Mouse (Mus musculus): Measurements from ENCODE around the gene Lefty1.
"Not testable (repeated sequence)": the region's sequence is repeated elsewhere in the genome, so short reads cannot be mapped to it uniquely, and the experiment has no call there.

Lefty1 gene

DNA sequence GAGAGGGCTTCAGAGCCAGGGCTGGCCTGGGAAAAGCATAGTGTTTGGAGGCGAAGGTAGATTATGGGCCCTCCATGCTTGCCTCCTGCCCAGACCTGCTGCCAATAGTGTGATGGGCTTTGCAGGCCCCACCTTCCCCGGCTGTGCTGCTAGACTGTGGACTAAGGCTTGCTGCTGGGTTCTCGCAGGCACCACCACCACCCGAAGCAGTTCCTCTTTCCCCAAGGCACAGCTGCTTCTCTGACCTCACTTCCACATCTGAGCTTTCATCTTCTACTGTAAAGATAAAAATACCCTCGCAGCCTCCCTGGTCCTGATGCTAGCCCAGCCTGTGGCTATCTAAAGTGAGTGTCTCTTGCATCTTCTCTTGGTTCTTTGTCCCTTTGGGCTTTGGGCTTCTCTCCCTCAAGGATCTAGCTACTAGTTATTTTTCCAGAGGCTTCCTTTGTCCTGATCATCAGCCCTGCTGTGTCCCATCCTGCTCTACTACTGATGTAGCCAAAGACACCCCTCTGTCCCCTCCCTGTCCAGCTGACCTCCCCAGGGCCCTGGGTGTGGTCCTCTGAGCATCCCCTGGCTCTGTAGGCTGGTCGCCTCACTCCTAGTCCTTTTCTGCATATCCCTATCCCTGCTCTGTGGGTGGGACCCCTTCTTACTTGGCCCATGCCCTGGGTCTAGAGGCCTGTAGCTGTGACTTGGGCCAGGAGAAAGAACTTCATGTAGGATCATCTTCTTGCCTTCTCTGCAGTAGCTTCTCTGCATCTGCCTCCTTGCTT lies 12.4 kb upstream of the Lefty1 start:
- no peak for DNase-seq (ENCODE audit: low read depth, low spot score)

DNA sequence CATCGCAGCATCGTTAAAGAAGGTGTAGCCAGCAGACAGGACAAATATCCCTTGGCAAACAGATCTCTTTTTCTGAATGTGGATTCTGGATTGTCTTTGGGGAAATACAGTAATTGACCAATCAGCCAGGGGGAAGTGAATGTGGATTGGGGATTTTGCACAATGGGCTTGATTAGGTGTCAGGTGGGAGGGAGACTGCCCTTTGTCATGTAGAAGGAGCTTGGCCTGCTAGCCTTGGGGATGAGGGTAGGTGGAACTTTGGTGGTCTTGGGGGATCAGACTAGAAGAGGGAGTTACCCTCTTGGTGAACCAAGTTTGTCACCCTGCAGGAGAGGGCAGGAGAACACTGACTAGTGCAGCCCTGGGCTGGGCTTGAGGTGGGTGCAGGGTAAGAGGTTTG lies 10.1 kb upstream of the Lefty1 start:
- DNase-seq (ENCODE audit: low read depth, low spot score) = no peak

DNA sequence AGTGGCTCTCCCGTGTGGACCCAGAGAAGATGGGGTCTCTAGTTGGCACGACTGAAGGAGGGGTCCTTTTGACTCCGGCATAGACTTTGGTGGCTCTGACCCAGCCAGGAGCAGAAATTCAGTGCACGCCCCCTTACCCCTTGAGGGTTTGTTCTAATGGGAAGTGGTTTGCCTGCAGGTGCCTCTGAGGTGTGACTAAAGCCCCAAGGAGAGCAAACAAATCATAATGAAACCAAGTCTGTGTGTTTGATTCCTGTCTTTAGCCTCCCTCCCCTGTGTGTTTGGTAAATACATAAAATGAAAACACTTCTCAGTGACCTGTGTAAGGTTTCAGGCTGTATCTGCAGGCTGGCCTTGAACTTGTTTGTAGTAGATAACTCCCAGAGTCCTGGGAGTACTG lies 8.5 kb upstream of the Lefty1 start:
- DNase-seq (ENCODE audit: low read depth, low spot score) = no peak

DNA sequence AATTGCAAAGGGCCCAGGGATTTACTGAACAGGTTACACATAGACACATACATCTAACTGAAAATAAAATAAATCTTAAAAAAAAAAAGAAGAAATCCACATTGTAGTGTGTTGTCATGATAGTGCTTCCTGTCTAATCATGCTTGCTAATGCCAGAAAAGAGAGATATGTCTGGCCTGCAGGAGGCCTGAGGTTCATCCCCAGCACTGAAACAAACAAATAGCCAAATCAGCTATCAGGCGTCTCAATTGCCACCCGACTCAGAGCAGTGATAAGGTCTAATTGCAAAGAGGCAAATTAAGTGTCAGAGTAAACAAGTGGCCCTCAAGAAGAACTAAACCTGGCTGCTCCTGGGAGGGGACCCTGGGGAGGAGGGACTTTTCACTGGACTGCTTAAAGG lies 5.2 kb upstream of the Lefty1 start:
- no peak for DNase-seq (ENCODE audit: low read depth, low spot score)

DNA sequence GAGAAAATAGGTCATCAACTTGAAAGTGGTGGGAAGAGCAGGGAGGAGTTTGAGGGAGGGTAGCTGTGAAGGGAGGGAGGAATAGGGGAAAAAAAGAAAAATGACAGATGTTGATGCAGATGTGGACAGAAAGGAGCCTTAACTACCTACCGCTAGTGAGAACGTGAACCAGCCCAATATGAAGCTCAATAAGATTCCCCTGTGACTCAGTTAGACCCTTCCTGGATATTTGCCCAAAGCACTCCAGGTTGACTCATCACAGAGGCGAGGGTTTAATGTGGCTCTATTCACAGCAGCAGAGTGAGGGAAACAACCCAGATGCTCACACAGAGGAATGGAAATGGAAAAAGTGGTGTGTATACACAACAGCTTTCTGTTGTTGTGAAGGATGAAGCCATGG lies 3.7 kb upstream of the Lefty1 start:
- peak; percentile 82 for DNase-seq (ENCODE audit: low read depth, low spot score)

DNA sequence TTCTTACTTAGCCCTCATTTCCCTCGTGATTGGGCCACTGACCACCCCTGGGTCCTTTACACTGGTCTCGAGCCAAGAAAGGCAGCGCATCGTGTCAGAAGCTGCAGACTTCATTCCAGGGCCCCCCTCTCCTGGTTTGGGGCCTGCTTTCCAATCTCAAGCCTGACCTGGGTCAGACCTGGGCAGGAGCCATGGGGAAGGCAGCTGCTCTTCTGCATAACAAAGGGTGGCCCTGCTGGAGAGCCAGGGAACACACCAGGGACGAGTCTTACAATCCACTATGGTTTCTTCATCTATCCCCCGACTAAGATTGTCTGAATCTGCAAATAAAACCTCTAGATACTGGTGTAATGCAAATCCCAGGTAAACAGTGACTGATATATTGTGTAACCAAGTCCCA lies 1.2 kb upstream of the Lefty1 start:
- DNase-seq (ENCODE audit: low read depth, low spot score) = no peak

DNA sequence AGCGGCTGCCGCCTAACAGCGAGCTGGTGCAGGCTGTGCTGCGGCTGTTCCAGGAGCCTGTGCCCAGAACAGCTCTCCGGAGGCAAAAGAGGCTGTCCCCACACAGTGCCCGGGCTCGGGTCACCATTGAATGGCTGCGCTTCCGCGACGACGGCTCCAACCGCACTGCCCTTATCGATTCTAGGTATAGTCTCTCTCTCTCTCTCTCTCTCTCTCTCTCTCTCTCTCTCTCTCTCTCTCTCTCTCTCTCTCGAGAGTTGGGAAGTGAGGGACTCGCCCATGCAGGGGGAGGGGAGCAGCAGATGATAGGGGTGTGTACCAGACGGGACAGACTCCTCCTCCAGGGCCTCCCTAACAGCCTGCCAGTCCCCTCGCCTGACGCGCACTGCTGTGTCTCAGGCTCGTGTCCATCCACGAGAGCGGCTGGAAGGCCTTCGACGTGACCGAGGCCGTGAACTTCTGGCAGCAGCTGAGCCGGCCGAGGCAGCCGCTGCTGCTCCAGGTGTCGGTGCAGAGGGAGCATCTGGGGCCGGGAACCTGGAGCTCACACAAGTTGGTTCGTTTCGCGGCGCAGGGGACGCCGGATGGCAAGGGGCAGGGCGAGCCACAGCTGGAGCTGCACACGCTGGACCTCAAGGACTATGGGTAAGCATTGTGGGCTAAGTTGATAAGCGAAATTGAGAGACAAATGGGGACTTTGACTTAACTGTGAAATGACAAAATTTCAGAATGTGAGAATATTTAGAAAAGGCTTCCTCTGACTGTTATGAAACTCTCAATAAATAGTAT lies 2.0 kb downstream of the Lefty1 start:
- DNase-seq (ENCODE audit: low read depth, low spot score) = not testable (repeated sequence)

DNA sequence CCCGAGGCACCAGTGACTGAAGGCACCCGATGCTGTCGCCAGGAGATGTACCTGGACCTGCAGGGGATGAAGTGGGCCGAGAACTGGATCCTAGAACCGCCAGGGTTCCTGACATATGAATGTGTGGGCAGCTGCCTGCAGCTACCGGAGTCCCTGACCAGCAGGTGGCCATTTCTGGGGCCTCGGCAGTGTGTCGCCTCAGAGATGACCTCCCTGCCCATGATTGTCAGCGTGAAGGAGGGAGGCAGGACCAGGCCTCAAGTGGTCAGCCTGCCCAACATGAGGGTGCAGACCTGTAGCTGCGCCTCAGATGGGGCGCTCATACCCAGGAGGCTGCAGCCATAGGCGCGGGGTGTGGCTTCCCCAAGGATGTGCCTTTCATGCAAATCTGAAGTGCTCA lies 2.8 kb downstream of the Lefty1 start:
- not testable (repeated sequence) for DNase-seq (ENCODE audit: low read depth, low spot score)

DNA sequence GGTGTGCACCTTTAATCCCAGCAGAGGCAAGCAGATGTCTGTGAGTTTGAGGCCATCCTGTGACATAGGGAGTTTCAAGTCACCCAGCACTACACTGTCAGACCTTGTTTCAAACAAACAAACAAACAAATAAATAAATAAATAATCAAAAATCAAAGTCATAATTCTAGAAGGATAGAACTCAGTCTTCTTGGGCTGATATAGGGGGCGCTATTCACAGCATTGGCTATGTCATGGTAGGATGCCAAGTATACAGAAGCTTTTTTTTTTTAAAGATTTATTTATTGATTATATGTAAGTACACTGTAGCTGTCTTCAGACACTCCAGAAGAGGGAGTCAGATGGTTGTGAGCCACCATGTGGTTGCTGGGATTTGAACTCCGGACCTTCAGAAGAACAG lies 4.0 kb downstream of the Lefty1 start:
- not testable (repeated sequence) for DNase-seq (ENCODE audit: low read depth, low spot score)

DNA sequence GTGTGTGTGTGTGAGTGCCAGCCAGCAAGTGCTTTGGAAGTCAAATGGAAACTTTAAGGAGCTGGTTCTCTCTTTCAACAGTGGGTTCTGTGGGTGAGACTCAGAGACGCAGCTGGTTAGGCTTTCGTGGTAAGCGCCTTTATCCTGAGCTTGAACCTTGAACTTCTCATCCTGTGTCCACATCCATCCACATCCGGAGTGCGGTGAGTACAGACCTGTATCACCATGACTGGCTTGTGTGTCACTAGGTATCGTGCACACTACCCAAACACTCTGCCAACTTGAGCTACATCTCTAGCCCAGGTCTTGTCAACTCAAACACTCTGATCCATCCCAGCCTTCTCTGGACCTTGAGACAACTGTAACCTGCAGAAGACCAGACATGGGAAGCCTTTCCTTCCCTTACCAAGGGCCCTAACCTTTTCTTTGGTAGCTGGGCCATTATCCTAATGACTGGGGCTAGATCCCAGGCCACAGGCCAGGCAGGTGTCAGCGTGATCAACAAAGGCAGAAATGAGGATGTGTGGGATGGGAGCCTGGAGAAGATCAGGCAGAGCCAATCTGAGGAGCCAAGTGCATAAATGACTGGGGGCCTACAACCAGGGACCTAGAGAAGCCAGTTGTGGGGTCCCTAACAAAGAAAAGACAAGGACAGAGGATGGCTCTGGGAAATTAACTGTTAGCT lies 6.1 kb downstream of the Lefty1 start:
- no peak for DNase-seq (ENCODE audit: low read depth, low spot score)

DNA sequence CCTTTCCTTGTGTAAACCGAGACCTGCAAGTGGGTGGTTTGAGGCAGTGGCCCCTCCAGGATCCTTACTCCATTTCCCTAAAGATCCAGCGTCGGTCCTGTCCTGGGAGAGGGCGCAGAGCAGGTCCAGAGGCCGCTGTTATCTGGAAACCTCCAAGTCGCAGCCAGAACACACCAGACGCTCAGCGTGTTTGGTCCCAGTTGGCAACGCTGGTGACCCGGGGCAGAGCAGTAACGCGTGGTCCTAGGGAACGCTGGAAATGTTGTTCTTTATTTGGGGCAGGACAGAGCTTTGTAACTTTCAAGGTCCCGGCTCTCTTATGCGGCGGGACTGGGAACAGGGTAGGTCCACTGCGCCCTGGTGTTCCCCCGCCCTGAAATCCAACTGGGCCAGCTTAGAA lies 6.9 kb downstream of the Lefty1 start:
- DNase-seq (ENCODE audit: low read depth, low spot score) = no peak

DNA sequence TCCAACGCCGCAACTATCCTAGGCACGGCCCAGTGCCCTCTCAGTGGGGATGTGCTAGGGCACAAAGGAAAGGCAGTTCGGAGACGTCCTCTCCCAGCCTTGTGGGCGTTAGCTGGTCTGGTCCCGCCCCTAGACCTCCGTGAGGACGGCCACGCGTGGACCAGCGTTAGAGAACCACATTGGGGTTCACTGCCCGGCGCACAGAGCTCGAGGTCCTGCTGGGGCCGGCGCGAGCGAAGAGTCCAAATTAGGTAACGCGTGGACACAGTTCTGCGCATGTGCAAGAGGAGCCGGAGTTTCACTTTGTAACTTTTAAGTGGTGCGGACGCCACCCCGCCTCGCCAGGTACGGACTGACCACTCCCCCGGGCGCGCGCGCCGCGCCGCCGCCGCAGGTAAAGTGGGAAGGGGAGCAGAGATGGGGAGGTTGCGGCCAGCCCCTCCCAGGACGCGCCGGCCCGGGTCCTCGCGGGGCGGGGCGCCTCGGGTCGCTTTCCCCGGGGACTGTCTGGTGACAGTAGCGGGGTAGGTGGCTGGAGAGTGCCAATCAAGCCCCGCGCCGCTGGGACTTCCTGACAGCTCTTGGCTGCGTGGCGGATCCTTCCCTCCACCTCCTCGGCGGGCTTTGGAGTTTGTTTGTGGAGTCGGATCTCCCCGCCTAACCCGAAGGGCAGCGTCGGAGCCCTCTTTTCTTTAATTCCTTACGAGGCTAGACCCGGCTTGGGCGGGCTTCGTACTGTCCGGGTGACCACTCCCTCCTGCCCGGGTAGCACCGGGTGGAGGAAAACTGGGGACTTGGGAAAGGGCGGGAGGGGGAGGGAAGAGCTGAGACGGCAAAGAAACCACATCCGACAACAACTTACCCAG lies 7.6 kb downstream of the Lefty1 start, which contains the start of gene Tmem63a:
Gene Tmem63a (plus strand): TSS at position 179 of the 866 bp plus-strand sequence.
- peak; percentile 84 for DNase-seq (ENCODE audit: low read depth, low spot score)

DNA sequence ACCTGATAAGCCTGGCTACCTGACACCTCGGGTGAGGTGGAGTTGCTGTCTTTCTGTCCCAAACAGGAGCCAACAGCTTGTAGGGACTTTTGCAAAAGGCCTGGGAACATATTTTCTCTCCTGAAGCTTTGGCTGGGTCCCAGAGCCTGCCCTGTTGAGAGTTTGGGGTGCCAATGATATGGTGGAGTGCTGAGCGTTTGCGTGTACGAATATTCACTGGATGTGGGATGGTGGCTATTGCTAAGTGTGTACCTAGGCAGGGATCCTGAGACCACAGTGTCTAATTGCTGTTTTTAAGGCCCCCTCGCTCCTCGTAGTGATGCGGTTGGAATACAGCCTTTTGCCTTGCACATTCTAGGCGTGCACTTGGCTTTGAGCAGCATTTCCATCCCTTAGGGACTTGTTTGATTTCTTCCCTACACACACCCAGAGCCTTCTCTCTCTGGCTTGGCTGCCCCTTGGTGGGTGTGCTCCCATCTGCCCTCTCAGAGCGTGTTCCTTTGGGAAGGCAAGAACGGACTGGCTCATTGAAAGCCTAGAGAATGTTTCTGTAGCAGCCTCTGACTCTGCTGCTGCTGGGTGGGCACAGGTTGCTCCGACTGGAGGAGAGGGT lies 8.3 kb downstream of the Lefty1 start:
- DNase-seq (ENCODE audit: low read depth, low spot score) = no peak

DNA sequence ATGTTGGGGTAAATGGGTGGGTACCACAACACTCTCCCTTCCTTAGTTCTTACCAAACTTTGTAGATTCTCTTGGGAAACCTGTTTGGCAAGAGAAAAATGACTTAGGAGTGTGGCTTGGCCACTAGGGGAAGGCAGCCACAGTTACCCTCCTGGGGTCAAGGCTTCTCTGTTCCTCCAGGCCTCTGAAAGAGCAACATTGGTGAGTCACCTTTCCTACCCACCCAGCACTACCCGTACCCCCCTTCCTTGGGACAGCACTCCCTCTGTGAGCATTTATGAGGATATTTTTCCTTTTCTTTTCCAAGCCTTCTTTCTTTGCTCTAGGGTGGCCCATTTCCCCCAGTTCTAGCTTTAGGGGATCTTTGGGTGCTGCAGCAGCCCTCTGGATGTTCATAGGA lies 9.1 kb downstream of the Lefty1 start:
- DNase-seq (ENCODE audit: low read depth, low spot score) = peak; percentile 72

DNA sequence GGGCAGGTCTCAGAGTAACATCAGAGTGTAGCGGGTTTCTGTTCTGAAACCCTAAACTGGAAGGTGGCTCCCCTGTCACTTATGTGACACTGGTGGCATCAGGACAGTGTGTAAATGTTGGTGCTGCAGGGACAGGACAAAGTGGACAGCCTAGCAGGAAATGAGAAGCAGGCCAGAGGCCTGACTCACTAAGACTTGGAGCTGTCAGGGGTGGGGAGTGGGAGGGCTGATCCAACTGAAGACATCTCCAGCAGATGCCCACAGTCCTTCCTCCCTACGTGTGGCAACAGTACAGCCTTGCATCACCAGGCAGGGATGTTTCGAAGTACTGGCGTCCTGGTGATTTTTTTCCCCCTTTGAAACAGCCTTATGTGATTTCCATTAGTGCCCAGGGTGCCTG lies 9.7 kb downstream of the Lefty1 start:
- peak; percentile 91 for DNase-seq (ENCODE audit: low read depth, low spot score)

DNA sequence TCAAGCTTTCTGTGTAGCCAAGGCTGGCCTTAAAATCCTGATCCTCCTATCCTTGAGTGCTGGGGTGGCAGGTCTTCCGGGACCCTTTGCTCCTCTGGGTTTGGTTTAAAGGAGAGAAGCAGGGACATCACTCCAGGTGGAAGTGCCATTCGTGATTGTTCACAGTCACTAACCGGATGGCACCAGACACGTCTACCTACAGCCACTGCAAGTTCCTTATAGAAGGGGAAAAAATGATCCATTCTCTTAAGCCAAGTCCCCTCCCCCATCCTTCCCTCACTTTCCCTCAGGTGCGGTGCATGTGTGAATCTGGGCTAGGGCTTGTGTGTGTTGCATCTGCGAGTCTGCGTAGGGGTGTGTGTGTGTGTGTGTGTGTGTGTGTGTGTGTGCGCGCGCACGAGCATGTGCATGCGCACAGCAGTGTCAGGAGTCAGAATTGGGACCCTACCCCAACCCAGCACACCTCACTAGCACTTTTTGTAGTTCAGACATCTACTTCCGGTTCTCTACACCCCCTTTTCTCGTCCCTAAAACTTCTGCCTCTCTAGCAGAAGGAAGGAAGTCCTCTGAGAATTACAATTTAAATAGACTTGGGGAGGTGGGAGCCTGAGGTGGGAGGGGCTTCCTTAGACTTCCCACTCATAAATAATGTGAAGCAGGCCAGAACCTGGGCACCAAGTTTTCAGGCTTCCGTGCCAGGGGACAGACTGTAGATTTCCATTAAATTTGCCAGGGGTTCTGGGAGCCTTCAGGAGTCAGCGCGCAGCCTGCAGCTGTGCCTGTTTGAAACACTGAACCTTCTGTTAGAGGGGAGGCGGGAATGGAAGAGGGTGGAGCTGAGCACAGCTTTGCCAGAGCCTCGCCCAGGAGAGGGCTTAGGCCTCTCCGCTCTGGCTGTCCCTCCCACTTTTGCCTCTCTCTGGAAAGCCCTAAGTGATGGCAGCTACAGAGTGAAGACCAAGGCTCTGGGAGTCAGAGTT lies 10.5 kb downstream of the Lefty1 start:
- DNase-seq (ENCODE audit: low read depth, low spot score) = peak; percentile 93

DNA sequence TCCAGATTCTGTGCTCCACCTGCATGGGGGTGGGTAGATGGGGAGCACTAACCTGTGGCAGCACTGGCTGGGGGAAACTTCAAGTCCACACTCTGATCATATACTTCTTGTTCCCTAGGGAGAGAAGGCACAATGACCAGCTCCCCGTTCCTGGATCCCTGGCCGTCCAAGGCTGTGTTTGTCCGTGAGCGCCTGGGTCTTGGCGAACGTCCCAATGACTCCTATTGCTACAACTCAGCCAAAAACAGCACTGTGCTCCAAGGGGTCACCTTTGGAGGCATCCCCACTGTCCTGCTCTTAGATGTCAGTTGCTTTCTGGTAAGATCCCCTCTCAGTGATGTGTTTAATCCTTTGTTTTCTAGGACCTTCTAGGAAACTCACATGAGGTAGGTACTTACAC lies 11.6 kb downstream of the Lefty1 start:
- DNase-seq (ENCODE audit: low read depth, low spot score) = no peak

DNA sequence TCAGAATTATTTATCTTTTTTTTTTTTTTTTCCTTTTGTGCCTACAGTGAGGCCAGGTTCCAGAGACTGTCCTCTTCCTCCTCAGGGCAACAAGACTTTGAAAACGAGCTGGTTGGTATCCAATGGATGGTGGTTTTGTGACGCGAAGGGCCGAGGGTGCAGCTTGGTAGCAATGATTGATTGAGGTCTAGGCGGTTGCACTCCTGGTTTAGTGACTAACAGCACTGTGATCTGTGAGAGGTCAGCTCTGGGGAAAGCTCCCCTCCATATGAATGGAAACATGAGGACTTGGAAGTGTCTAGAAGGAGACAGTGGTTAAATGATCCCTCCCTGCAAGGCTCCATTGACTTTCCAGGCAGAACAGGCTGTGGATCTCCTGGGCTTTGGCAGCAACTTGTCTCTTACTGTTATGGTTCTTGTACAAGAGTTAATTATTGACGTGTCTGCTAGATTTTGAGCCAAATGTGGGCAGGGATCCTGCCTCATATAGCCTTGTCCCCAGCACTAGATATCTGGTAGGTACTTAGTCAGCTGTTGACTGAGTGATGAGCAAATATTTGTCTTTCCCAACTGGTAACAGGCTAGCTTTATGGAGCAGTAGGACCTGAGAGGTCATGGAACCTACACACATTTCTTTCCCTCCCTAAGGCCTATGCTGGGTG lies 17.4 kb downstream of the Lefty1 start:
- DNase-seq (ENCODE audit: low read depth, low spot score) = no peak

DNA sequence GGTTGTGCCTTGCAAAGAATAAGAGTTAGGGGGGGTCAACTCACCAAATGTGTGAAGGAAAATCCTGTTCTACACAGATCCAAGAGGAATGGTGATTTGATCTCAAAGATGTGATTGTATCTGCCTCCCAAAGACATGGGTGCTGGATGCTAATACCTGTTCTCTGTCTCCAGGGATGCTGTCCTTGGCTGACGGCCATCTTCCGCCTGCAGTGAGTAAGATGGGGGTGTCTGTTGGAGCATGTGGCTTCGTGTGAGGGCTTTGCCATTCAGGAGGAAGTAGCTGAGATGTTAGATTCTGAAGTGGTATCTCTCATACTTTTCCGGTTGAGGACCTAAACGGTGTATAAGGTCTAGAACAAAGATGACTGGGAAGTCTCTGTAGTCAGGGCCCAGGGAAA lies 18.0 kb downstream of the Lefty1 start:
- no peak for DNase-seq (ENCODE audit: low read depth, low spot score)

Data from 3T3-L1 (cell line).